Mouse (Mus musculus): ENCODE measurements around the gene Kmo.

Gene Kmo

GRCm38 (mm10) chr1:175670042-175670441 lies 49.9 kb downstream of the Kmo start:
- Histone ChIP-seq H3K4me1 (replicated peaks; ENCODE audit: low read depth, low read length) (peaks cover 18% of the 10 kb centered on the region), H3K36me3 (ENCODE audit: insufficient read depth, low read length) (no peaks in the 10 kb centered on the region), H3K9me3 (ENCODE audit: low read length) (no peaks in the 10 kb centered on the region), H3K27me3 (ENCODE audit: insufficient read depth, low read length) (no peaks in the 10 kb centered on the region), H3K4me3 (replicated peaks; ENCODE audit: low read length) (no peak overlapping the region)
- TF ChIP-seq CTCF (conservative IDR thresholded peaks at IDR 0.05; ENCODE audit: low read length) = no peak
- no peak for TF ChIP-seq NANOG (IDR thresholded peaks at IDR 0.05; ENCODE audit: borderline replicate concordance, low read length)
- TF ChIP-seq POU5F1 (IDR thresholded peaks at IDR 0.05; ENCODE audit: borderline replicate concordance, low read length) = no peak

GRCm38 (mm10) chr1:175671626-175672025 lies 51.4 kb downstream of the Kmo start:
- no peaks in the 10 kb centered on the region for H3K27me3 ChIP-seq (ENCODE audit: insufficient read depth, low read length)
- H3K4me3 ChIP-seq (replicated peaks; ENCODE audit: low read length) = no peak overlapping the region
- no peaks in the 10 kb centered on the region for H3K9me3 ChIP-seq (ENCODE audit: low read length)
- H3K36me3 ChIP-seq (ENCODE audit: insufficient read depth, low read length) = no peaks in the 10 kb centered on the region
- H3K4me1 ChIP-seq (replicated peaks; ENCODE audit: low read depth, low read length) = peaks cover 18% of the 10 kb centered on the region
- TF ChIP-seq NANOG (IDR thresholded peaks at IDR 0.05; ENCODE audit: borderline replicate concordance, low read length) = no peak

GRCm38 (mm10) chr1:175673563-175674325 lies 53.6 kb downstream of the Kmo start:
- Histone ChIP-seq H3K4me1 (replicated peaks; ENCODE audit: low read depth, low read length) (peaks cover 18% of the 10 kb centered on the region), H3K4me3 (replicated peaks; ENCODE audit: low read length) (no peak overlapping the region), H3K36me3 (ENCODE audit: insufficient read depth, low read length) (no peaks in the 10 kb centered on the region), H3K27me3 (ENCODE audit: insufficient read depth, low read length) (no peaks in the 10 kb centered on the region), H3K9me3 (ENCODE audit: low read length) (no peaks in the 10 kb centered on the region)
- TF ChIP-seq POU5F1 (IDR thresholded peaks at IDR 0.05; ENCODE audit: borderline replicate concordance, low read length) = no peak
- TF ChIP-seq CTCF (conservative IDR thresholded peaks at IDR 0.05; ENCODE audit: low read length) = no peak
- TF ChIP-seq NANOG (IDR thresholded peaks at IDR 0.05; ENCODE audit: borderline replicate concordance, low read length) = no peak

- Histone ChIP-seq H3K9me3 (ENCODE audit: low read length) (no peaks in the 10 kb centered on the region), H3K27me3 (ENCODE audit: insufficient read depth, low read length) (no peaks in the 10 kb centered on the region), H3K36me3 (ENCODE audit: insufficient read depth, low read length) (no peaks in the 10 kb centered on the region), H3K4me1 (replicated peaks; ENCODE audit: low read depth, low read length) (peaks cover 5% of the 10 kb centered on the region), H3K4me3 (replicated peaks; ENCODE audit: low read length) (no peak overlapping the region)
- TF ChIP-seq NANOG (IDR thresholded peaks at IDR 0.05; ENCODE audit: borderline replicate concordance, low read length) (no peak), POU5F1 (IDR thresholded peaks at IDR 0.05; ENCODE audit: borderline replicate concordance, low read length) (no peak), CTCF (conservative IDR thresholded peaks at IDR 0.05; ENCODE audit: low read length) (no peak)
These were observed 54.9 kb downstream of the Kmo start for GRCm38 (mm10) chr1:175675116-175675515.

GRCm38 (mm10) chr1:175677459-175677858 lies 57.3 kb downstream of the Kmo start:
- no peak for TF ChIP-seq CTCF (conservative IDR thresholded peaks at IDR 0.05; ENCODE audit: low read length)
- no peak for TF ChIP-seq POU5F1 (IDR thresholded peaks at IDR 0.05; ENCODE audit: borderline replicate concordance, low read length)
- TF ChIP-seq NANOG (IDR thresholded peaks at IDR 0.05; ENCODE audit: borderline replicate concordance, low read length) = no peak
- H3K36me3 ChIP-seq (ENCODE audit: insufficient read depth, low read length) = no peaks in the 10 kb centered on the region
- H3K27me3 ChIP-seq (ENCODE audit: insufficient read depth, low read length) = no peaks in the 10 kb centered on the region
- no peaks in the 10 kb centered on the region for H3K4me1 ChIP-seq (replicated peaks; ENCODE audit: low read depth, low read length)
- H3K9me3 ChIP-seq (ENCODE audit: low read length) = no peaks in the 10 kb centered on the region
- no peak overlapping the region for H3K4me3 ChIP-seq (replicated peaks; ENCODE audit: low read length)

GRCm38 (mm10) chr1:175680995-175681394 lies 60.8 kb downstream of the Kmo start:
- TF ChIP-seq CTCF (conservative IDR thresholded peaks at IDR 0.05; ENCODE audit: low read length) = no peak
- TF ChIP-seq NANOG (IDR thresholded peaks at IDR 0.05; ENCODE audit: borderline replicate concordance, low read length) = no peak
- no peak for TF ChIP-seq POU5F1 (IDR thresholded peaks at IDR 0.05; ENCODE audit: borderline replicate concordance, low read length)
- H3K4me1 ChIP-seq (replicated peaks; ENCODE audit: low read depth, low read length) = no peaks in the 10 kb centered on the region
- H3K4me3 ChIP-seq (replicated peaks; ENCODE audit: low read length) = no peak overlapping the region
- H3K27me3 ChIP-seq (ENCODE audit: insufficient read depth, low read length) = no peaks in the 10 kb centered on the region
- peaks cover under 1% of the 10 kb centered on the region for H3K36me3 ChIP-seq (ENCODE audit: insufficient read depth, low read length)
- no peaks in the 10 kb centered on the region for H3K9me3 ChIP-seq (ENCODE audit: low read length)

GRCm38 (mm10) chr1:175691686-175692245 lies 71.6 kb downstream of the Kmo start:
- Histone ChIP-seq H3K27me3 (ENCODE audit: insufficient read depth, low read length) (no peaks in the 10 kb centered on the region), H3K4me3 (replicated peaks; ENCODE audit: low read length) (peak overlapping the region; percentile 87), H3K4me1 (replicated peaks; ENCODE audit: low read depth, low read length) (peaks cover 24% of the 10 kb centered on the region), H3K9me3 (ENCODE audit: low read length) (no peaks in the 10 kb centered on the region; the same call in 1 of the 2 replicates), H3K36me3 (ENCODE audit: insufficient read depth, low read length) (peaks cover 18% of the 10 kb centered on the region)
- TF ChIP-seq CTCF (conservative IDR thresholded peaks at IDR 0.05; ENCODE audit: low read length) (no peak), NANOG (IDR thresholded peaks at IDR 0.05; ENCODE audit: borderline replicate concordance, low read length) (no peak), POU5F1 (IDR thresholded peaks at IDR 0.05; ENCODE audit: borderline replicate concordance, low read length) (no peak)

GRCm38 (mm10) chr1:175692246-175692996 lies 72.2 kb downstream of the Kmo start, which contains the start of the genes Opn3 and Chml:
Gene Opn3 (minus strand): TSS chr1:175692776.
Gene Chml (minus strand): TSS chr1:175692901.
- no peak for TF ChIP-seq CTCF (conservative IDR thresholded peaks at IDR 0.05; ENCODE audit: low read length)
- Histone ChIP-seq H3K4me3 (replicated peaks; ENCODE audit: low read length) (peak within 1 kb of the TSS; percentile 87), H3K36me3 (ENCODE audit: insufficient read depth, low read length) (peaks cover 11% of the 10 kb centered on the region), H3K9me3 (ENCODE audit: low read length) (no peaks in the 10 kb centered on the region; the same call in 1 of the 2 replicates), H3K27me3 (ENCODE audit: insufficient read depth, low read length) (no peaks in the 10 kb centered on the region), H3K4me1 (replicated peaks; ENCODE audit: low read depth, low read length) (peaks cover 24% of the 10 kb centered on the region)

Data from E14TG2a.4 (cell line).